Mouse (Mus musculus): ENCODE results near the gene Nek6. TPM values are rescaled to one million over a fixed set of nuclear protein-coding genes. Genes with fewer than 3 reads are reported as not detected.

Gene Nek6
- total RNA-seq, 2 experiments from 2014 or later: 29.4 to 29.8 TPM

DNA sequence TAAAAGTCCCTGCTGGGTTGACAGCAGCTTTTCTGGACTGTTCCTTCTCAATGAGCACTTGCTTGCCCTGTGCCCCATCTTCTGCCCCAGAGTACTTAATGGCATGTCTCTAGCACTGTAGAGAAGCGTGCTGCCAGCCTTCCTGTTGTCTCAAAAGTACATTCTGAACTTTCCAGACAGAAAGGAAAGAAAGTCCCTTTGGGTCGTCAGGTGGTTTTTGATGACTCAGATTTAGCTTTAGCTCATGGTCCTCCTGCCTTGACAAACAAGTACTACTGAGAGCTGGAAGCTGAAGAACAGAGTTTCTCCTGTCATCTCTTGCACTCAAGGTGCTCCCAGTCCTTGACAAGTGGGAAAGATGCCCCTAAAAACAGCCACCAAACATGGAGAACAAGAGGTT is 98.7 kb downstream of the Nek6 start:
- intact Hi-C loops (cut with DNase I): no loop called here
- DNase-seq (ENCODE audit: low spot score in 2 of 2): no peak

DNA sequence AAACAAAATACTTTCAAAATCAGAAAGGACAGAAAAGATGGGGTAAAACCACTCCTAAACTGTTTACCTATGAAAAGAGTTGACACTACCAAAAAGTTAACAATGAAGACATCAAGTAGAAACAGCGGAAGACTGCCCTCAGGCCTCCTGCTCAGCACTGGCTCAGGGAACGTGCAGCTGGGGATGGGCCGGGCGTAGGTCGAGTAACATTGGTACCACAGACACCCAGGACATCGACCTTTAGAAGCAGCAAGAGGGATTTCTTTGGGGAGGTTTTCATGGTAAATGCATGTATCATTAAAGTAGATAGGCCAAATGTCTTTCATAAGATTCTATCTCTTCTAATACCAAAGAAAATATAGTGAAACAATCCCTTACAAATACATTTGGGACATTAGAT is 101.2 kb downstream of the Nek6 start:
- intact Hi-C loops (cut with DNase I): no loop called here
- DNase-seq (ENCODE audit: low spot score in 2 of 2): no peak

DNA sequence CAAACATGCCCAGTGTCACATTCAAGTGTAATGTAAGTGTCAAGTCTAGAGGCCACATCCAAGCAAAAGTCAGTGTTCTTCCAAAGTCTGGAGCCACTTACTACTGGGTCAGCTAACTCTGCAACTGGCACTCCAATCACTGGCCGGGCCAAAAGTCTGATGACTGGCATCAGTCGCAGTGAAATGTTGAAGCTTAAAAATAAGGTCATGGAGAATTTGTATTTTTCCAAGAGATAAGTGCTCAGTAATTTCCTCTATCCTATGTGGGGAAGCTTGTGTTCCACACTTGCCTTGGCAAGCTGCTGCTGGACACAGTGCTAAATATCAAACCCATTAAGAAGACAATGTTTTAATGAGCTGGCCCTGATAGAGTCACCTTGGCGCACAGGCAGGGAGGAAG is 102.1 kb downstream of the Nek6 start:
- DNase-seq (ENCODE audit: low spot score in 2 of 2): no peak
- intact Hi-C loops (cut with DNase I): no loop called here

DNA sequence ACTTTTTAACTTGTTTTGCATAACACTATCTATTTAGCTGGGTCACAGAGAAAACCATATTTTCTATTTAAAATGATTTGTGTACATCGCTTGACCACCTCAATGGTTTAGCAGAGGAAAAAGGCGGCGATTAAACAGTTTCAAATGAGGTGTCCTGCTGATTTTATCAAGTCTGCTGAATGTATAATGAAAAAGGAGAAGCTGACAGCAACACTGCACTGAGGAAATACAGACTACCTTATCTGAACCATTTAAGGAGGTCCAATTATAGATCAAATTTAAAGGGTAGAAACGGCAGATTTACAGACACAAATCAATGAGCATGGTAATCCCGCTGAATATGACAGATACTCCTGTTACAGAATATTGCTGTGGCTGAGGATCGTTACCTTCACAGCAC is 103.0 kb downstream of the Nek6 start:
- intact Hi-C loops (cut with DNase I): no loop called here
- no peak for DNase-seq (ENCODE audit: low spot score in 2 of 2)

DNA sequence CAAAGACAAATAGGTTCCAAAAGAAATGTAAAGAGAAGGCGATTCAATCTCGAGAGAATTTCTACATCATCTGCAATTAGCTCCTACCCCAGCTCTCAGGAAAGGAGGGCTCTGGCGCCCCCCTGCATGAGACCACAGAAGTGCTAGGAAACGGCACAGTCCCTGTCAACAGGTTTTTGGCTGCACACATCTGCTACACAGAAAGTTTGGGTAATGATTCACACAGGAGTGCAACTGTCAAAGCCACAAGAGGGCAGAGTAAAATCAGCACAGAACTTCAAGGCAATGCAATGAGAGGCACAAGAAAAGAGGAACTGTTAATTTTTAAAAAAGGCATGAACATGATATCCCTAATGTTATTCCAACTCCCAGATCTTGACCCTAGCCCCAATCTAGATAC is 104.6 kb downstream of the Nek6 start:
- intact Hi-C loops (cut with DNase I): no loop called here
- DNase-seq (ENCODE audit: low spot score in 2 of 2): peak in 1 of 2 experiments; percentile 31

DNA sequence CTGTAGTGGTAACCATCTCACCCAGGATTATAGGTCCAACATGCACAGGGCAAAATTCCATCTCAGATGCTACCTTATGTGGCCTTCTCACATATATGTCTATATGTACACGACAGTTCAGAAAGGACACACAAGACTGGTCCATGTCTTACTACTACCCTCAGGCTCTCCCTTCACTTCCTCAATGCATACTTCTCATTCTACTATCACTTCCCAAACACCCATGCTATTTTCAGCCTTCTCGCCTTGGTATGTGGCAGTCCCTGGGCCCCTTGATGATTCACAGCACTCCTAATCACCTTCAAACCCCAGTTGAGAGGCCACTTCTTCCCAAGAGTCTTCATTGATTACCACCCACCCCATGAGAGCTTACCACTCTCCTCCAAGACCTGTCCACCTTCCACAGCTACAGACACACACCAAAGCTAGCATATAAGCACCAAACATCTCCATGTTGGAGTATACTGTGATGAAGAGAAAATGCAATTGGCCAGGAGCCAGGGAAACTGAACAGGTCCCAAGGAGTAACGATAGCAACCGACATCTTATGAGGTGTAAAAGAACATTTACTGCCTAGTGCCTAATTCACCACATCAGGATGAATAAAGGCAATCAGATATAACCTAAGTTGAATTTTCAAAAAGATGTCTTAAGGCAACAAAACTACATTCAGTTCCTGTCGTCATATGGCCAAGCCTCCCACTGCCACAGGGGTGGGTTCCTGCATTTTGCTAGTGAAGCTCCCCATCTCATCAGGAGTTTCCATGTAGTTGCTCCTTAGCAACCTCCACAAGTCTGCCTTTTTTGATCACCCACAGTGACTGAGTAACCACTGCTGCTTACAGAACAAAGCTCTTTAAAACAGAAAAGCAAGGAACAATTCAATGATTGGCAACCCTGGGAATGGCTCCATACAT is 105.8 kb downstream of the Nek6 start:
- peak in 1 of 2 experiments; percentile 54 for DNase-seq (ENCODE audit: low spot score in 2 of 2)

DNA sequence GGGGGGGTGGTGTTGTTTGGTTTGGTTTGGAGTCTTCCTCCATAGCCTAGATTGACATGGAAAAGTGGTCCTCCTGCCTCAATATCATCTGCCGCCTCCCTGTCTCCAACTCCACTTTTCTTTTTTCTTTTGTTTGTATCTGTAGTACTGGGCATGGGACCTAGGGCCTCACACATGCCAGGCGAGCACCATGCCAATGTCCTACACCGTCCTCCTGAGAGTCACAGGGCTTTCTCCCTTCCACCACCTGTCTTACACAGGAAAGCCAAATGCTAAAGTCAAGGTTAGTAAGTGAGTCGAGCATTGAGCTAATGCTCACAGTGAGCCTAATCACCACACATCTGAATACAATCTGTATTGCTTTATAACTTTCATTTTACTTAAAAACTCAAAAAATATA is 108.3 kb downstream of the Nek6 start:
- intact Hi-C loops (cut with DNase I): no loop called here

More for the DNA sequence above, 105.8 kb downstream of the Nek6 start:
- intact Hi-C loops (cut with DNase I): no loop called here

DNA sequence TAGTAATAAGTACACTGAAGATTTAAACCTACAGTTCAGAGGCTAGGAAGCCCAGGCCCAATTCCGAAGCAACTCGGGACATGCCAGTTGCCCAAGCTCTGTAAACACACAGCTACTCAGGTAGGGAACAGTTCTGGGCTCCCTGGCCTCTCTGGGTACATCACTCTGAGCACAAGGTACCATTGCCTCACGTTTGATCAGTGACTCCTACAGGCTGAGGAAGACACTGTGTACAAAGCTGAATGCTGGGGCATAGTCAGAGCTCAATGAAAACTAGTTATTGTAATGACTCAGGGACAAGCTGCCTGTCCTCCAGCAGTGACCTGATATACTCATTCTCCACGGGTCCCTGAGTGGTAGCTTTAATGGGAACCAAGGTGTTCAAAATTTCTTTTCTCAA is 109.6 kb downstream of the Nek6 start:
- intact Hi-C loops (cut with DNase I): no loop called here
- DNase-seq (ENCODE audit: low spot score in 2 of 2): no peak

More for the DNA sequence above, 108.3 kb downstream of the Nek6 start:
- no peak for DNase-seq (ENCODE audit: low spot score in 2 of 2)

DNA sequence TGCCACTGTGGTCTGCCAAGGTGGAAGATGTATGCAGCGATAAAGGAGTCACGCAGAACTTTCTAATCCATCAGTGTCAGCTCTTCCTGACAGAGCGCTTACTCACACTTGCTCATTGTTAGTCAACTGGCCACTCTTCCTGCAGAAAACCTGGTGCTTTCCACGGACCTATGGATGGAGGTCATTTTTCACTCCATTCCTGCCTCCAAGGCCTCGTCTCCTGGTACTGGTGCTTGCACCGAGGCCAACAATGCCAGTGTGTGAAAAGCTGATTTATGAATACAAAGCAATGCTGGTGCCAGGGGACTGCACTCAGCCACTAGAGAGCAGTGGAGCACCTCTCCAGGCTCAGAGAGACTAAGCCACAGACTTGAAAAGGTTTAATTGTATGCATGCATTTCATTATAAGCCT is 110.2 kb downstream of the Nek6 start:
- DNase-seq (ENCODE audit: low spot score in 2 of 2): peak; percentile 51 to 67
- intact Hi-C loops (cut with DNase I): no loop called here

DNA sequence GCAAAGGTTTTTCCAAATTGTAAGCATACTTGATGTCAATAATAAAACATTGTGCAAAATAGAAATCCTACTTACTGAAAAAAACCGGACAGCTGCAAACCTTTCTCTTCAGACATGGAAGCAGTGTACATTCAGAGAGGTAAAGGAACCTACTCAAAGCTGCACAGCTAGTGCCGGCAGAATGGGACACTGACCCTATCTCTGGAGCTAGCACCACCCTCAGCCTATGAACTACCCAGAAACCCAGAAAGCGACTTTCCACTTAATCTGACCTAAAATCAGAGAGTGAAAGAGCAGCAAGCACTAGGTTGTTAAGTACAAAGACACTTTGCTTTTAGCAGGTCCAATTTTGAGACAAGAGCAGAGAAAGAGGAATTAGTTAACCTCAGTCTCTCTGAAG is 112.0 kb downstream of the Nek6 start:
- intact Hi-C loops (cut with DNase I): no loop called here
- DNase-seq (ENCODE audit: low spot score in 2 of 2): no peak

DNA sequence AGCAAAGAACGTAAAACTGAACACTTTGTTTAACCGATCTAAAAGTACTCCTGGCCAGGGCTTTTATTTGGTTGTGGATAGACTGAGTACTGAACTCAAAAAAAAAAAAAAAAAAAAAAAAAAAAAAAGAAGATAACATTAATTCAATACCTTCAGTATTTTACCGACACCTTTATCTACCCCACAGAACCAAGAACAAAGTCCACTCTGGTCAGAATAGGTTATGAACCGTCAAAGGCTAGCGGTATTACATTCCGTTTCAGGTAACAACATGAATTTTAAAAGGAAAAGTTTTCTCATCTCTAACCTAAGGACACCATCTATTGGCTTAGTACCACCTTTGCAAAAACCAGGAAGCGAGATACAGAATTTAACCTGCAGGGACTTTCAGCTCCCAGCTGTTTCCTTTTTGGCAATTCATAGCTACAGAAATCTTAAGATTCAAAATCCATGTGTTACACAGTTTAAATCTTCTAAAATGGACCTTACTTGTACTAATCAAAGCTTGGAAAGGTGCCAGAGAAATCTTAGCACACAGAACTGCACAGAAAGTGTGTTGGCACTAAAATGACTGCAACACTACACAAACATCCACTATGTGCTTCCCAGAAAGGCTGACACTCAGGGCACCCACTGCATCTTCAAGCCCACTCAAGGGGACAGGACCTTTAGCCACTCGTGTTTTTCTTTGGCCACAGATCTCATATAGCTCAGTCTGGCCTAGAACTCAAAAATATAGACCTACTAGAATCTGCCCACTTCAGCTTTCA is 112.6 kb downstream of the Nek6 start:
- intact Hi-C loops (cut with DNase I): no loop called here
- no peak for DNase-seq (ENCODE audit: low spot score in 2 of 2)

DNA sequence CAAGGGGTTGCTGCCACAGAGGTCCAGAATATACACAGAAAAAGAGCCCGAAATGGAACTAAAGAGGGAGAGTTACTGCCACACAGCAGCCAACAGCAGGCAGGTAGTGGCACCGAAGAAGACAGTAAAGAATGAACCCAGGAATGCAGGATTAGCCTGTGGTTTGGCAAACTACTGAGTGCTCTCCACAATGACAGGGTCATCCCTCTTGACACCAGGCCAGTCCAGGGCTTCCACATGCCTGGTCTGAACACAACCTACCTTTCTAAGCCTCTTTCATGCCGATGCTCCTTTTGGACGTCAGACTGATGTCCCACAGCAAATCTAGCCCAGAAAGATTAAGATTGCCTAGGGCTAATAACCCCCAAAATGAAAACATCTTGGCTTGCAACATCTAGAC is 117.4 kb downstream of the Nek6 start:
- intact Hi-C loops (cut with DNase I): no loop called here

DNA sequence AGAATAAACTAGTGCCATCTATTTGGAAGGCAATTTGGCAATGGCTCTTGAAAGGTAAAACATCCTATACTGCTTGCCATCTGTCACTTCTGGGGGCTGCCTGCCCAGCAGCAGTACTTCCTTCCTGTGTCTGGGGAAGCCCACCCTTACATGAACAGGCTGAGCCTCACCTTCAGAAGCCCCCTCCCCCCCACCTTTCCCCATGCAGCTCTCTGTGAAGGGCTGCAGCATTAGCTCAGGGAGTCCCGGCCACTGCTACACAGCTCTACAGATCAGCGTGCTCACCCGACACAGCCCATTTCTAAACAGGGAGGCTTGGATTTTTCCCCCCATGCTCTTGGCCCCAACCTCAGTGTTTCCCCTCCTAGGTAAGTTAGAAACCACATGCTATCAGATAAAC is 118.0 kb downstream of the Nek6 start:
- intact Hi-C loops (cut with DNase I): no loop called here
- DNase-seq (ENCODE audit: low spot score in 2 of 2): no peak

More for the DNA sequence above, 117.4 kb downstream of the Nek6 start:
- no peak for DNase-seq (ENCODE audit: low spot score in 2 of 2)

DNA sequence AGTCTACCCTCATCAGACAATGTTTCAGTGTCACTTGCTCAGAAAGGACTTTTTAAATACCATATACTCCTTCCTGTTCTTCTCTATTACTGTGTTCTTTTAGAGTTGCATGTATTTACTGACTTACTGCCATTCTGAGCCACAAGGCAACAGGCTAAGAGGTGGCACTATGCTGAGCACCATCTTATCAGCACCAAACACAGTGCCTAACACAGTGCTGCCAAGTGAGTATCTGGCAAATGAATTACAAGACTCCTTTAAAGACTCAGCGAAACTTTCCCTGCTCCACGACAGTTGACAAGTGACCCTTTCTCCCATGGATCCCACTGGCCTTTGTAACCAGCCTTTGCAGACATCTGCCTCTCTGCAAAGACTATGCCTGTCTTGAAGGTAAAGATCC is 119.1 kb downstream of the Nek6 start:
- no peak for DNase-seq (ENCODE audit: low spot score in 2 of 2)
- intact Hi-C loops (cut with DNase I): no loop called here

DNA sequence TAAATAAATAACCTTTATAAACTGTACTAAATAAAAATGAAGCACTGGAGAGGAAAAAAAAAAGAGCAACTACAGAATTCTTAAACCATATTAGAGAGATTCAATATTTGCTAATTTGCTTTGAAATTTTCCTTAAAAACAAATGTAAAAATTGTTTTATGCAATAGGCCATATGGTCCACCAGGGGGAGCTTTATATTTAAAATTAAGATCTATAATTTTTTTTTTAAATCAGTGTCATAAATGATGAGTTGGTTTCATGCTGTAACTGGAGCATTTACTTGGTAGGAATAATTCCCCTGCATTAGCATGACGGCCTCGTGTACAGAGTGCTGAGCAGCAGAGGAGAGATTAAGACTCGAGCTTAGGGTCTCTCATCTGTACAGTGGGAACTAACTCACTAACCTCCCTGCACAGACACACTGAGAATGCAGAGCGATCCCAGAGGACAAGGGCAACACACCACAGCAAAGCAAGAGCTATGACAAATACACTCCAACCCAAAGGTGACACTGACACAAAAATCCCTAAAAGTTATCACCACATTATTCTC is 126.3 kb downstream of the Nek6 start:
- intact Hi-C loops (cut with DNase I): no loop called here
- no peak for DNase-seq (ENCODE audit: low spot score in 2 of 2)

DNA sequence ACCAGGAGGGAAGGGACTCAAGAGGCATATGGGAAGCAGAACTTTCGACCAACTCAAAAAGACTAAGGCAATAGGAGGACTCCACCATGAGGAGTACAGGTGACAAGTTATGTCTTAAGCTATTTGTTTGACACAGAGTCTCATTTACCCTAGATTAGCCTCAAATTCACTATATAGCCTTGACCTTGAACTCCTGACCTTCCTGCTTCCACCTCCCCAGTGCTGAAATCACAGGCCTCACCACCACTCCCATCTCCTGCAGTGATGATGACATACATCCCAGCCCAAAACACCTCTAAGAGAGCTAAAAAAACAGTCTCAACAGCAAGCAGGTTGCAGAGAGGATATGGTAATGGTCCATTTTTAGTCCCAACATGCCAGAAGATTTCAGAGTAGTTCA is 130.3 kb downstream of the Nek6 start:
- intact Hi-C loops (cut with DNase I): loop anchor here (5.0 kb wide), 1 partner anchor 366 kb away; the partner anchor contains the start of genes Arpc5l and Rpl35
- DNase-seq (ENCODE audit: low spot score in 2 of 2): no peak

DNA sequence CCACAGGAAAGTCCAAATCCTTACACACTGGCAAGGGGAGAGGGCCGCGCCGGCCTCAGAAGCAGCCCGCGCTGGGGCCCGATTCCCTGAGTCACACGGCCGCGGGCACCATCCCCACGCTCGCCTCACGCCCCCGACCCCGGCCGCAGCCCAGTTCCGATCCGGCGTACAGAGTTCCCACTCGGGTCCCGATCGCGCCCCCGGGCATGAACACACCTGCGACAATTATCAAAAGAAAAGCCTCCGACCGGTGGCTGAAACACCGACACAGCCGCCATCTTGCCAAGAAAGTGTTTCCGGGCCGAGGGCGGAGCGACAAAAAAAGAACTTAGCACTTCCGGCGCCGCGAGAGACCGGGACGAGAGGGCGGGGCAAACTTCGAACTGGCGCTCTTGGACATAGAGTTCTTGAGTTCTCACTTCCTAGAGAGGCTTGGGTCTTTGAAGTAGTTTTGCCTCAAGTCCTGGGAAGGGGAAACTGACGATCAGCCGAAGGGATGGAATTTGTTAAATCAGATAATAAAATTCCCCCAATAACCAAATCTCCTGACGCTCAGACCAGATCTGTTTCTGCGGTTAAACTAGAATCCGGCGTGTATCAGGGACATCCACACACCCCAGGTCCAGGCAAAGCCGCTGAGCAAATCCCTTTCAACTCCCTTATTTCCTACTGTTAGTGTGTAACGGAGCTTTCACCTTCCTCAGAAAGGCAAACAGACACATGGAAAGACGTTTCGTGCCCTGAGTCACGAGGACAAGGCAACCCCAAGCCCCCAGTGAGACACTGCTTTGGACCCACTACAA is 132.4 kb downstream of the Nek6 start, which contains the start of gene Psmb7:
Gene Psmb7 (minus strand): TSS at position 463 of the 803 bp plus-strand sequence.
- intact Hi-C loops (cut with DNase I): loop anchor here (5.0 kb wide), 1 partner anchor 363 kb away; the partner anchor contains the start of genes Arpc5l and Rpl35

More for the DNA sequence above, 132.4 kb downstream of the Nek6 start, which contains the start of gene Psmb7:
- peak; percentile 85 to 92 for DNase-seq (ENCODE audit: low spot score in 2 of 2)
